Mouse (Mus musculus) layer of hippocampus, adult 11-12 months (tissue): ENCODE measurements around the gene Slc22a5.

Experiments
- DNase-seq: peaks from one replicate; pipeline ENCODE4 v3.0.0; 2022; ENCODE audit warnings: low spot score

Gene Slc22a5

DNA sequence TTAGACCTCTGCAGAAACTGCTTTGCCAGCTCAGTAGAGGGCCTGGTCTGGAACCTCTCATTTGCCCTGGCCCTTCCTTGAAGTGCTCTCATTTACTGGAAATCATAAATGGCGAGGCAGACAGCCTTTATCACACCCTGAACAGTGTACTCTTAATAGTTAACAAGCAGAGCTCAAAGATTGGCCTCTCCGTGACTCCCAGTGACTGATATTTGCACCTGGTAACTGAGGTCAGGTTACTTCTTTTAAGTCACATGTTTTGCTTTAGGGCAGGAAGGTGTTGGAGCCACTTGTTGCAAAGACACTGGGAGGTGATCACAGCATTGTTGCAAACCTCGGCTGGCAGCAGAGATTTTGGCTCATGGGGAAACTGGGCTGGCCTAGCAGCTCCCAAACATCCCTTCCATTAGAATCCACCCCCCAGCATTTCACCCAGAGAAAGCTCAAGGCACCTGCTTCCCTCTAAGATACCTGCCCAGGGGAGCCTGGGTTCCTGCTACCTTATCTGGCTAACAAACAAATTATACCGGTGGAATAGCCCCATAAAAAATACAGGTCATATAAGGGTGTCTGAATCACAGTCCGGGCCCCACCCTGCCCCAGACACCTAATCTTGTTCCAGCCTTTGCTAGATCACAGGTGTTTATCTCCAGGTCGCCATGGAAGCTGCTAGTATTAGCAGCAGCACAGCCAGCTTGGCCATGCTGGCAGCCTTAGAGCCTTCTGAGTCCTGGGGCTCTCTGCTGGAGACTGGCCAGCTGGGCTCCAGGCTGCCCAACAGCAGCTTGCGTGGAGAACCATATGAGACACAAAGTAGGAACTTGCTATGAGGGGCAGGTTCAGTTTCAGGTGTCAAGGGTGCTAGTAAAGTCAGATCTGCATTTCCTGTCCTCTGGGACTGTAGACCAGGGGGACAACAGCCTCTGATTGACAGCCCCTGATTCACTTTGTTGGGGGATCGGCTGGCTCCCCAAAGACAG, 51.5 kb downstream of the Slc22a5 start:
- DNase-seq = no peak

DNA sequence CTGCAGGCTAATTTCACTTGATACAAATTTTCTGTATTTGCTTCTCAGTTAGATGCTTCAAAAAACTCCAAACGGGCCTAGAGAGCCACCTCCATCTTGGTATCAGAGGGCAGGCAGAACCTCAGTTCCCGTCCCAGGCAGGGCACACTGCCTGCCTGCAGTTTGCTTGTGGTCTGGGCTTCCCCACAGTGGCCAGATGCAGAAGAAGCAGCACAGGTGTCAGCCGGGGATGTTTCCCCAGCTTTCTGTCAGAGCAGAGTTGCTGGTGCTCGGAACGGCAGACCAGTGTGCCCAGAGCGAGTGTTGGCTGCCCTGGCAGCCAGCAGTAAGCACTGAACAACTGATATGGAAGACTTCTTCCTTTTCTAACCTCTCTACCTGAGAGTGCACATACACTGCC, 52.3 kb downstream of the Slc22a5 start:
- DNase-seq = no peak

DNA sequence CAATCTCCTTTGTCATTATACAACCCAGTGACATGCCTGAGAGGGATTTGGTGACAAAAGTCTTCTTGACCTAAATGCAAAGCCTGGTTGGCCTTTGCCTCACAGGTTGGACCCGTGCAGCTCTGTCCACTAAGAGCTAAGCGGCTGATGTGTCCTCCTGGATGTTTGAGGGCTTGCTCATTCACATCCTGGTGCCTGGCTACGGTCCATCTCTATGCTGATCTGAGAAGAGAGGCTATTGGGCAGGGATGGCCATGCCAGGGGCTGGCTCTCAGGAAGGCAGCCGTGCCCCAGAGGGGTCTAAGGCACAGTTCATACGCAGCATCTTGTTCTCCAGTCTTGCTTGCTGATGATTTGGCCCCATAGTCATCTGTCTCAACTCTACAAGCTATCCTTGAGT, 53.7 kb downstream of the Slc22a5 start:
- DNase-seq = no peak

DNA sequence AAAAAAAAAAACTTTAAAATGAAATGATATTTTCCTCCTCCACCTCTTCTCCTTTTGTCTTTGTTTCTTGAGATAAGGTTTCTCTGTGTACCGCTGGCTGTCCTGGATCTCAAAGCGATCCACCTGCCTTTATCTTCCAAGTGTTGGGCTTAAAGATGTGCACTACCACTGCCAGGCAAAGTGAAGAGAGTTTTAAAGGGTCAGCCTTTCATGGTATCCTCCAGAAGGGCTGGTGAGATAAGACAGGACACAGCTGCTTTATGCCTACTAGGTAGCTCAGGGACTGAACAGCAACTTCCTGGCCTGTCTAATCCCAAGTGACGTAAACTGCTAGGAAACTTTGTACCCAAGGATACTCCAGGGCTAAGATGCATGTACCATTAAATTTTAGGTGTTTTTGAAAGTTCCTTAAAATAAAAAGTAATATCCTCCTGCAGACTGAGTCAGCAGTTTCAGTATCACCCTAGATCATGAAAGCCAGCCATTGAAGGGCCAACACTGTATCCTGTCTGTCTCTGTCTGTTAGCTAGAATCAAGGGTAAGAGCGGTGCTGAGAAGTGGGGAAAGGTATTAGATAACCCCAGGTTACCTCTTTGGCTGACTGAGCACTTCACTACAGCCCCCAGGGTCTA, 56.0 kb downstream of the Slc22a5 start:
- no peak for DNase-seq

DNA sequence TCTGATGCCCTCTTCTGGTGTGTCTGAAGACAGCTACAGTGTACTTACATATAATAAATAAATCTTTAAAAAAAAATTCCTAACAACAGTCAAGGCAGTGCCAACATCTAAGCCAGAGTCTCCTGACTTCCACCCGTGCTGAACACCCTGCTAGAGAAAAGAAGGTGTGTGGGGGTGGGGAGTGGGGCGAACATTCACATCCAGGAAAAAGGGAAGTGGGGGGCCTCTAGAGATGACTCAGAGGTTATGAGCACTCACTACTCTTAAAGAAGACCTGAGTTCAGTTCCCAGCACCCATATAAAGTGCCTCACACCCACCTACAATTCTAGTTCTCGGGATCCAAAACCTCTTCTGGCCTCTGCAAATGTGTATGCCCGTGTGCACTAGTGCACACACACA, 66.1 kb downstream of the Slc22a5 start:
- DNase-seq = no peak

DNA sequence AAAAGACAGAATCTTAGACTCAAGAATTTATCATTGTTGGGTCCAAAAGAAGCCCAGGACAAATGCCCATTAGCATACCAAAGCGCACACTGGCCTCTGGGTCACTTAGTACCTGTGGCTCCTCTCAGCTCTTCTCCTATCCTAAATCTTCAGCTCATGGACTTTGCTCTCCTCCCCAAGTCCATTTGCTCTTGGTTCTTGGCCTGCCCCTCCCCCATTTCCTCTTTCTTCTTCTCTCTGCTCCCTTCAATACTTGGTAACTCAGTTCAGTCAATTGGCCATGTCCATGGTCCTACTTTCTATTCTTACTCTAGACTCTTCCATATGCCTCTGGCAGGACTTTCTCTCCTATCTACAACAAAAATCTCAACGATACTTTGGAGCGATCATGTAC, 69.5 kb downstream of the Slc22a5 start:
- no peak for DNase-seq

DNA sequence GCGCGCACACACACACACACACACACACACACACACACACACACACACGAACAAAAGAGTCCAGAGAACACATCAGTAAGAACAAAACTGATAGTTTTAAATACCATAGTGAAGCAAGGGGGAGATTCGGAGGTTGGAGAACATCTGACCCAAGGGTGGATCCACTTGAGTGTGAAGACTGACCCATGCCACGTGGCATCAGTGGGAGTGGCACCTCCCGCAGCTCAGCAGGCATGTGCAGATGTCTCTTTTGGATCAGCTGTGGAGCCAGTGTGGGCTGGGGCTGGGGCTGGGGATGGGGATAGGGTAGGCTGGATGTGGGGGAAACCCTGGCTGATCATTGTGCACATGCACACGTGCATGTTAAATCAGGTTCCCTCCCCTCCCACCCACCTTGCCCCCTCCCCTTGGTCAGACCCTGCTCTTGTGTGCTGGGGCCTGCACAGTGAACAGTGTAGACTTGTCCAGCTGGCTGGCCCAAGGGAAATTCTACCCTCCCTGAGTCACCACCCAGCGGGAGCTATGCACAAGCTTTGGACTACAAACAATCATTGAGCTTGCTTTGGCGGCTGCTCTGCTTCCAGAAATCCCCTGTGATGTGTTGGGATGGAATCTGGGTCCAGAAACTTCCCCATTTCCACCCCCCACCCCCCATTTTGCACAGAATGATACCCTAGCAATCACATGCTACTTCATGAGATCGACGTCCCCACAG, 70.1 kb downstream of the Slc22a5 start:
- DNase-seq = no peak

DNA sequence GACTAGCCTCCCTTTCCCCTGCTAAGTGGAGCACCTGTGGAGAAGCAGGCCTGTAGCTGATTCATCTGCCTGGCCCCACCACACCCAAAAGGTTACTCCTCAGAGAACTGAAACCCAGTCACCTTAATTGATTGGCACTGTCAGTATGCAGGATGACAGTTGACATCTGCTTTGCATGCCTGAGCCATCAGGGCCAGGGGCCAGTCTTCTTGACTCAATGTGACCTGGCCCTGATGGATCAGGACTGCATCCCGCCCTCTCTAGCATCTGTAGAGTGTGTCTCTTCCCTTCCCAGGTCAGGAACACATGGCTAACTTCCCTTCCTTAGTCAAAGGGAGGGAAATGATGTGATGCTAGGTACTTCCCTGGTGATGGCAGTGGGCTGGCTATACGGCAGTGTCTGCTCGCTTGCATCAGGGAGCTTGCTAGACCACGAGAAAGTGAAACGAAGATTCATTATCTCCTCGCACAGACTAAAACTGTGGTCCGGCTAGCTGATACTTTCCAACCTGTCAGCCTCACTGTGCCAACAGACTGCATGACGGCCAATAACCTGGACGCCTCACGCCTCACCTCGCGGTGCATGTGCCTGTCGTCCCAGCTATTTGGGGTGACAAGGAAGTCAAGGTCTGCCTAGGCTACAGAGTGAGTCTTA, 70.8 kb downstream of the Slc22a5 start:
- no peak for DNase-seq

DNA sequence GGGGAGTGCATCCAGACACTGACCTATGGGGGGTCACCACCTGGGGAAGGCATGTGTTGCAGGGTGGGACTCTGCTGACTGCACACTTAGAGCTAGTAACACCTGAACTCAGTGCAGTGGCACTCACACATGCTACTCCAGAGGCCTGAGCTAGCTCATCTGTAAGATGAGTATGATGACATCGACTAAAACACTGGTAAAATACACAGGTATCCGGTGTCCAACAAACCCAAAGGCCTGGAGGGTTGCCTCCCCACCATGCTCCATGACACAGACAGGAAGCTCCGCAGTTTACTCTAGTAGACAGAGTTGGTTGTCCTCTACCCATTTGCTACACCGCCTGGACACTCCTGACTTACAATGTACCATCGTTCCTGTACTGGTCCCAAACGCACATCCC, 71.9 kb downstream of the Slc22a5 start:
- no peak for DNase-seq

DNA sequence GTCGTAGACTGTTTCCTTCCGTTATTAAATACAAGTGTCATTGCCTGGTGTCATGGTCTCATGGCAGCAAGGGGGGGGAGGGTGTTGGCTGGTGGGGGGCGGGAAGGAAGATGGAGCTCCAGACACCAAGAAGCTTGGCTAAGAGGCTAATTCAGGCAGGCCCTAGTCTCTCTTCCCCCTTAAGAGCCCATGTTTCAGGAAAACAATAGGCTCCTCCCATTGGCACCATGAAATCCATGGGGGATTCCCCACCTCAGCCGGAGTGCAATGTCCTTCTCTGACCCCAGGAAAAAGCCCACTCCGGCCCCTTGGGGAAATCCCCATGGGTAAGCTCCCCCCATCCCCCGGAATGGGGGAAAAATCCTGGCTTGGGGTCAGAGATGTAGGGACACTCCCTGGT, 72.7 kb downstream of the Slc22a5 start:
- no peak for DNase-seq

DNA sequence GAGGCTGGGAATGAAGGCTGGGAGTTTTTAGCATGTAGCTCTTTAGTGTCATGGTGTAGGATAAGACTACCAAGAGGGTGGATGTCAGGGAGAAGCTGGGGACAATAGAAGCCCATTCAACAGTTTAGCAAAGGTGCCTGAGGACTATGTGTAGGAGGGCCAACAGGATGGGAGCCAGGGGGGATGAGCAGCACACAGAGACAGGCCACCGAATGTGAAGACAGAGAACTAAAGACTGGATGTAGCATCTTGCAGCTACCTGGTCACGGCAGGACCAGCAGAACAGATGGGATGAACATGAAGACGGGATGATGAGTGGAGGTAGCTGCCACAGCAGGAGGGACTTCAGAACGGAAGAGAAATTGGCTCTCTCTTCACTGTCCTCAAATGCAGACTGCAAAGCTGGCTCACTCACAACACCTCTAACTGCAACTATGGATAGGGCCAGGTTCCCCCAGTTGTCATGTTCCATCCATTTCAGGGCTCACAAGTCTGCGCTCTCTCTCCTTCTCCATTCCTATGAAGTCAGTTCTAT, 74.6 kb downstream of the Slc22a5 start:
- no peak for DNase-seq

DNA sequence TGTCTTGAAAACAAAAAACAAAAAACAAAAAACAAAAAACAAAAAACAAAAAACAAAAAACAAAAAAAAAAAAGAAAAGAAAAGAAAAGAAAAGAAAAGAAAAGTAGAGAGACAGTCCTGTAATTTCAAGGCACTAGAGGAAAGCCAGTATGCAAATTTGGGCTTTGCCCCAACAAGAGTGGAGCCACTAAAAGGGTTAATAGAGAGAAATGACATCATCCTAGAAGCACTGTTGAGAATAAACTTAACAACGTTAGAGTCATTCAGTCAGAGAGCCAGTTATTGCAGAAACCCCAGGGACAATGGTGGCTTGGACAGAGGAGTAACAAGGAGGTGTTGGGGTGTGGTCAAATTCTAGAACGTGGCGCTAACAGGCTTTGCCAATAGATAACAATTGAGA, 76.7 kb downstream of the Slc22a5 start:
- DNase-seq = no peak
